Mouse (Mus musculus) liver, embryonic 11.5 days (tissue): ENCODE measurements around the gene Bok. TPM values are rescaled to one million over a fixed set of nuclear protein-coding genes. Genes with fewer than 3 reads are reported as not detected.
A peak's percentile ranks its signal among the peaks of the same experiment; 100 is the strongest.

Experiments used
- ATAC-seq: fragments of 200-750 bp; cut with Nextera tagmentation; replicated peaks from 2 replicates; pipeline ENCODE4 v1.8.0; 2017; ENCODE audit warnings: moderate number of reproducible peaks, mild to moderate bottlenecking, moderate TSS enrichment, moderate library complexity; ENCODE audit not compliant: low FRiP score
- DNase-seq: peaks from one replicate; pipeline ENCODE4 v3.0.0-alpha.2; 2017; ENCODE audit warnings: low spot score
- H3K27ac ChIP-seq: fragments of 300-500 bp; sonication (generic); 2 replicates; pipeline ENCODE4 v1.5.1; 2014; ENCODE audit warnings: mild to moderate bottlenecking, low read depth, low read length, control low read depth
- H3K27me3 ChIP-seq: fragments of 300-500 bp; sonication (generic); replicated peaks from 2 replicates; pipeline ENCODE4 v1.6.1; 2014; ENCODE audit warnings: low read length, mixed read lengths; ENCODE audit not compliant: control insufficient read depth, insufficient read depth
- H3K36me3 ChIP-seq: fragments of 300-500 bp; sonication (generic); 2 replicates; pipeline ENCODE4 v1.6.1; 2014; ENCODE audit warnings: mild to moderate bottlenecking, low read length, moderate library complexity, mixed read lengths; ENCODE audit not compliant: control insufficient read depth, insufficient read depth
- H3K4me1 ChIP-seq: fragments of 300-500 bp; sonication (generic); replicated peaks from 2 replicates; pipeline ENCODE4 v1.6.1; 2014; ENCODE audit warnings: low read length, mixed read lengths; ENCODE audit not compliant: control insufficient read depth, insufficient read depth
- H3K4me2 ChIP-seq: fragments of 300-500 bp; sonication (generic); 2 replicates; pipeline ENCODE4 v1.6.1; 2014; ENCODE audit warnings: mild to moderate bottlenecking, control low read depth, moderate library complexity
- H3K4me3 ChIP-seq: fragments of 300-500 bp; sonication (generic); 2 replicates; pipeline ENCODE4 v1.5.1; 2014; ENCODE audit warnings: low read depth, low read length, control low read depth
- H3K9ac ChIP-seq: fragments of 300-500 bp; sonication (generic); 2 replicates; pipeline ENCODE4 v1.6.1; 2014; ENCODE audit warnings: low read depth, low read length, control low read depth
- H3K9me3 ChIP-seq: fragments of 300-500 bp; sonication (generic); 2 replicates; pipeline ENCODE4 v1.6.1; 2016; ENCODE audit warnings: low read length, inconsistent platforms, mixed read lengths; ENCODE audit not compliant: control insufficient read depth
- WGBS: fragments of 180-500 bp; shearing (Covaris S2); extraction: QIAGEN DNeasy Blood & Tissue Kit; methylation state at CpG from one replicate; pipeline ENCODE4 v1.1.7; 2014; 5-methylcytosine and 5-hydroxymethylcytosine counted together
- polyA plus RNA-seq: library from polyadenylated mRNA; unstranded; fragments of >200 nt; fragmentation: Nextera tagmentation; extraction: Ambion mirVana; gene quantifications from 2 replicates; pipeline ENCODE4 v1.2.1, GENCODE M21; 2014

Bok gene
- polyA plus RNA-seq, 1 experiment from 2014 or later, result 12.2 TPM

DNA sequence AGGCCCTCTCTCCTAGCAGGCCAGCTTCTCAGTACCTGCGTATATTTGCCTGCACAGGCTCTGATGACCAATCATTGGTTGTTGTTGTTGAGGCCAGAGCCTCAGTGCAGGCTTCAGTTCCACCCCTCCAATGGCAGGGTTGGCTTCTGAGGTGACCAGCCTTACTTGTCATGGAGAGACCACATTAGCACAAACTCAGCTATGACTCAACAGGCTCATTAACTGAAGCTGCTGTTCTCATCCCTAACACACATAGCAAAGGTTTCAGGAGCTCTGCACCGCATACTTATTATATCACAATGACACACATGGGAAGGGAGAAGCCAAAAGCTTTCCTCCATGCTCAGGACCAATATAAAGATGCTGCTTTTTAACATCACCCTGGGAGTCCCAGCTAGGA lies 55.2 kb downstream of the Bok start:
- Histone ChIP-seq H3K36me3 (no peaks in the 10 kb centered on the region), H3K27ac (no peak overlapping the region)

DNA sequence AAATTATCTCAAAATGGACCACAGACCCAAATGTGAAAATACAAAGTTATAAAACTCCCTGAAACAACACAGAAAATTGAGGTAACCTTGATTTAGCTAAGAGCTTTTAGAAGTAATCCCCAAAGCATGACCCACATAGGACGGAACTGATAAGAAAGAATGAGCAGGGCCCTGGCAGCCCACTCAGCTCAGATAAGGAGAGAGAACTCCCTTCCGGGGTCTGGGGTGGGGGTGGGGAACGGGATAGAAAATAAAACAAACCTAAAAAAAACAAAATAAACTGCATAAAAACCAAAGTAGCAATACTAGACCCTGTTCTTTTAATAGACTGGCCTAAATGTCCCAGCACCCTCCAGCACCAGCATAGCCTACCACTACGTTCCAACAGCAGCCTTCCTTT lies 56.5 kb downstream of the Bok start:
- Histone ChIP-seq H3K36me3 (no peaks in the 10 kb centered on the region), H3K27ac (no peak overlapping the region), H3K4me2 (peak overlapping the region; percentile 41), H3K4me1 (peaks cover 10% of the 10 kb centered on the region), H3K4me3 (no peak overlapping the region), H3K27me3 (no peaks in the 10 kb centered on the region), H3K9ac (no peak overlapping the region), H3K9me3 (no peaks in the 10 kb centered on the region)
- peak; percentile 78; the same call in 1 of the 2 replicates for ATAC-seq
- WGBS, result 17% methylated on average over 4 of the region's 4 CpGs
- DNase-seq, result no peak

More for the DNA sequence above, 55.2 kb downstream of the Bok start:
- Histone ChIP-seq H3K27me3 (no peaks in the 10 kb centered on the region), H3K4me1 (peaks cover 10% of the 10 kb centered on the region), H3K9ac (no peak overlapping the region), H3K4me2 (no peak overlapping the region), H3K4me3 (no peak overlapping the region), H3K9me3 (no peaks in the 10 kb centered on the region)
- DNase-seq, result no peak
- WGBS, result 91% methylated on average over 2 of the region's 2 CpGs
- no peak for ATAC-seq

DNA sequence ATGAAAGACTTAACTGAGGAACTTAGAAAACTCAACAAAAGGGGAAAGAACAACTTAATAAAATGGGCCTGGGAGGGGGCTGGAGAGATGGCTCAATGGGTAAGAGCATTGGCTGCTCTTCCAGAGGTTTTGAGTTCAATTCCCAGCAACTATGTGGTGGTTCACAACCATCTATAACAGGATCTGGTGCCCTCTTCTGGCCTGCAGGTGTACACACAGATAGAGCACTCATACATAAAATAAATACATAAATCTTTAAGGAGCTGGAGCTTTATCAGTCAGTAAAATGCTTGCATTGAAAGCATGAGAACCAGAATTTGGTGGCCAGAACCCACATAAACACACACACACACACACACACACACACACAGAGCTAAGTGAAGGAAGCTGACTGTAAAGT lies 57.5 kb downstream of the Bok start:
- Histone ChIP-seq H3K27ac (no peak overlapping the region), H3K27me3 (no peaks in the 10 kb centered on the region), H3K4me2 (no peak overlapping the region), H3K4me3 (no peak overlapping the region), H3K9ac (no peak overlapping the region), H3K4me1 (peaks cover 10% of the 10 kb centered on the region), H3K9me3 (no peaks in the 10 kb centered on the region), H3K36me3 (no peaks in the 10 kb centered on the region)
- no peak for DNase-seq
- ATAC-seq, result no peak

Other genes with a start within 250 kb of the Bok start
- 106 and 113 TPM in 2 replicates for gene Hdlbp, start 206.8 kb upstream of the Bok start, polyA plus RNA-seq
- gene Farp2, start 173.6 kb upstream of the Bok start, polyA plus RNA-seq, result 2.3 and 2.7 TPM in 2 replicates
- 97.7 and 102 TPM in 2 replicates for gene Stk25, start 27.0 kb upstream of the Bok start, polyA plus RNA-seq
- 86.2 and 87.6 TPM in 2 replicates for gene Atg4b, start 65.8 kb downstream of the Bok start, polyA plus RNA-seq
- 28.9 and 31.7 TPM in 2 replicates for gene Thap4, start 69.2 kb downstream of the Bok start, polyA plus RNA-seq
- gene Dtymk, start 116.3 kb downstream of the Bok start, polyA plus RNA-seq, result 297 and 324 TPM in 2 replicates
- gene Ing5, start 118.3 kb downstream of the Bok start, polyA plus RNA-seq, result 23.1 and 24.2 TPM in 2 replicates
- 10.1 and 12.3 TPM in 2 replicates for gene D2hgdh, start 139.2 kb downstream of the Bok start, polyA plus RNA-seq
- gene Gal3st2, start 175.6 kb downstream of the Bok start, polyA plus RNA-seq, result not detected in 2 replicates
- not detected in 2 replicates for gene Gal3st2b, start 232.7 kb downstream of the Bok start, polyA plus RNA-seq